Mouse (Mus musculus) intestine, embryonic 14.5 days (tissue): ENCODE measurements at regions not wholly inside any gene's neighbourhood (a gene's known extent, or its start where the extent isn't known, plus 50 kb on each side); places are given as distances from the start of the nearest gene placed in this dataset.

Experiments used
- ATAC-seq: fragments of 200-750 bp; cut with Nextera tagmentation; replicated peaks from 2 replicates; pipeline ENCODE4 v1.8.0; 2017; ENCODE audit warnings: low read depth, moderate number of reproducible peaks, moderate TSS enrichment, moderate library complexity; ENCODE audit not compliant: low FRiP score, low TSS enrichment
- DNase-seq: peaks from one replicate; pipeline ENCODE4 v3.0.0-alpha.2; 2018; ENCODE audit warnings: low spot score
- H3K27ac ChIP-seq: fragments of 300-500 bp; sonication (generic); 2 replicates; pipeline ENCODE4 v1.5.1; 2014; ENCODE audit warnings: low read depth, mild to moderate bottlenecking, control low read depth
- H3K27me3 ChIP-seq: fragments of 300-500 bp; sonication (generic); replicated peaks from 2 replicates; pipeline ENCODE4 v1.6.1; 2014; ENCODE audit warnings: low read length, control low read depth; ENCODE audit not compliant: control insufficient read depth, insufficient read depth
- H3K36me3 ChIP-seq: fragments of 300-500 bp; sonication (generic); 2 replicates; pipeline ENCODE4 v1.6.1; 2014; ENCODE audit warnings: low read length, control low read depth; ENCODE audit not compliant: control insufficient read depth, insufficient read depth
- H3K4me1 ChIP-seq: fragments of 300-500 bp; sonication (generic); replicated peaks from 2 replicates; pipeline ENCODE4 v1.6.1; 2014; ENCODE audit warnings: low read length, control low read depth, mixed read lengths; ENCODE audit not compliant: control insufficient read depth, insufficient read depth
- H3K4me2 ChIP-seq: fragments of 300-500 bp; sonication (generic); 2 replicates; pipeline ENCODE4 v1.6.1; 2014; ENCODE audit warnings: low read length
- H3K4me3 ChIP-seq: fragments of 300-500 bp; sonication (generic); 2 replicates; pipeline ENCODE4 v1.5.1; 2014; ENCODE audit warnings: low read depth, low read length, control low read depth, mixed read lengths
- H3K9ac ChIP-seq: fragments of 300-500 bp; sonication (generic); 2 replicates; pipeline ENCODE4 v1.6.1; 2014; ENCODE audit warnings: mild to moderate bottlenecking, low read length
- H3K9me3 ChIP-seq: fragments of 300-500 bp; sonication (generic); 2 replicates; pipeline ENCODE4 v1.6.1; 2016; ENCODE audit warnings: low read length, control low read depth; ENCODE audit not compliant: control insufficient read depth
- WGBS: fragments of 180-500 bp; shearing (Covaris S2); extraction: QIAGEN DNeasy Blood & Tissue Kit; methylation state at CpG from one replicate; pipeline ENCODE4 v1.1.7; 2014; 5-methylcytosine and 5-hydroxymethylcytosine counted together

DNA sequence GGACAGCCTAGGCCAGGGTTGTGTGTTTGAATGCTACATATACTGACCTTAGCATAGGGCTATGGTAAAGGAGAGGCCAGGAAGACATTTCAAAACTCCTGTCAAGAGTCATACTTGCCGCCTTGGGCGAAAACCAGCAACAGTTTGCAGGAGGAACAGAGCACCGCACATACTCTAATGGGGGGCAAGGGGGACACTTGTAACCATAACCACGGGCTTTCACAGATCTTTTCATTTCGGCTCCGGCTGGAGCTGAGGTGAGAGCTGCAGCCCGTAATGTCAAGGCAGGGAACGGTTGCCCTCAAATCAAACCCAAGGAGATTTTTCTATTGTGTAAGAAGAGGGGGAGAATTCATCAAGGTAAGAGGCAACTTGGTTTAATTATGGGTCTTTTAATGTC, 258.7 kb upstream of the Nt5e start:
- no peak overlapping the region for H3K4me2 ChIP-seq

DNA sequence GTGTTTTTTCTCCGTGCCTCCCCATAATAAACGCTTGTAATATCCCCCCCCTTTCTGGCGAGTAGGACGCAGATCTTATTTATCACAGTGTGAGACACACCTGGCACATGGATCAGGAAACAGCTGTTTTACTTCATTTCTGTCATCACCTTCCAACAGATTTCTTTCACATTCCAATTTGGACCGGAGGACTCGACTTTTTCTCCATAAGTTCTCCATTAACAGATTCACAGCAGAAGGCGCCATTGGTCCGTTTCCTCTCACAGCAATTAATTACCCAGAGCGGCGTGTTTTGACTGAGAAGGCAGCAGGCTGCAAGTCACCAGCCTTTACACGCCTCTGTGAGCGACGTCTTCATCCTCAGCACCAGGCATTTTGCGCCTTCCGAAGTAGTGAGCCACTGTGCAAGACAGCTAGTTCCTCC, 258.1 kb upstream of the Nt5e start:
- Histone ChIP-seq H3K4me1 (no peaks in the 10 kb centered on the region), H3K9ac (no peak overlapping the region), H3K4me2 (no peak overlapping the region), H3K4me3 (no peak overlapping the region), H3K27ac (no peak overlapping the region), H3K36me3 (no peaks in the 10 kb centered on the region), H3K9me3 (no peaks in the 10 kb centered on the region), H3K27me3 (no peaks in the 10 kb centered on the region)
- 60% methylated on average over 15 of the region's 15 CpGs for WGBS
- ATAC-seq (no peak), DNase-seq (no peak)

More for the DNA sequence above, 258.7 kb upstream of the Nt5e start:
- ATAC-seq (no peak), DNase-seq (no peak)
- Histone ChIP-seq H3K4me1 (no peaks in the 10 kb centered on the region), H3K4me3 (no peak overlapping the region), H3K27me3 (no peaks in the 10 kb centered on the region), H3K9ac (no peak overlapping the region), H3K36me3 (no peaks in the 10 kb centered on the region), H3K27ac (no peak overlapping the region), H3K9me3 (no peaks in the 10 kb centered on the region)
- 89% methylated on average over 8 of the region's 8 CpGs for WGBS

DNA sequence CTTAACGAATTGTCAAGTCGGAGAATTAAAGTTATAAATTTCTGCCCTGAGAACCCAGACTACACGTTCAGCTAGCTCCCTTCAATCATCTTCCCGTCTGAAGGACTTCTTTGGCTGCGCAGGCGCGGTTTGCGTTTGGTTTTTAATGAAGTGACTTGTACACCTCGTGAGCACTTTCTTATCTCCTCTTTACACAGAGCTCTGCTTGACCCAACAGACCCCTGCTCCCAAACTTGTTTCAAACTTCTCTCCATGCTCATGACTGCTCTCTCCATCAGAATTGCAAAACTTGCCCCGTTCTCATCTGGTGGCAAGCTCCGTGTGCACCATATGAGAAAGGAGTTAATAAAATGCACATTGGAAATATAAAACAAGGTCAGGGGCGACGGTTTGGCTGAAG, 257.2 kb upstream of the Nt5e start:
- Histone ChIP-seq H3K27ac (no peak overlapping the region), H3K27me3 (no peaks in the 10 kb centered on the region), H3K4me1 (no peaks in the 10 kb centered on the region), H3K4me3 (no peak overlapping the region), H3K4me2 (no peak overlapping the region), H3K9ac (no peak overlapping the region), H3K9me3 (no peaks in the 10 kb centered on the region), H3K36me3 (no peaks in the 10 kb centered on the region)
- DNase-seq (no peak), ATAC-seq (no peak)
- WGBS, result 80% methylated on average over 13 of the region's 13 CpGs

DNA sequence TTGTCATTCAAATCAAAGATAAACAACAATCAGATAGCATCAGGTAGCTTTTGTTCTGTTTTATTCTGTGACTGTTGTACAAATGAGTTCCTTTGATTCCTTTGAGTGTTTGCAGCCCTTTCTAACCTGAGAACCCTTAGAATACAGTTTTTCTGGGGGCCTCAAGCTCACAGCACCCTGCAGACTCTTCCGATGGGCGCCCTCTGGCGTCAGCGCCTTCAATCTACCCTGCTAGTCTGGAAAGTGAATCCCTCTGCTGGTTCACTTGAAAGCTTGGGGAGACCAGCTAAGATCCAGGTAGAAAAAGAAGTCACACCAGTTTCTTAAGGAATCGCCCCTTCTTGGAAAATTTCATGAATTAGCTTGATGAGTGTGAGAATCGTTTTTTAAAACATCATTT, 253.8 kb upstream of the Nt5e start:
- 15% methylated on average over 6 of the region's 6 CpGs for WGBS
- Histone ChIP-seq H3K4me3 (no peak overlapping the region), H3K27ac (no peak overlapping the region), H3K4me1 (no peaks in the 10 kb centered on the region), H3K27me3 (no peaks in the 10 kb centered on the region), H3K9me3 (no peaks in the 10 kb centered on the region), H3K4me2 (no peak overlapping the region), H3K9ac (no peak overlapping the region), H3K36me3 (no peaks in the 10 kb centered on the region)
- DNase-seq, result no peak
- no peak for ATAC-seq

DNA sequence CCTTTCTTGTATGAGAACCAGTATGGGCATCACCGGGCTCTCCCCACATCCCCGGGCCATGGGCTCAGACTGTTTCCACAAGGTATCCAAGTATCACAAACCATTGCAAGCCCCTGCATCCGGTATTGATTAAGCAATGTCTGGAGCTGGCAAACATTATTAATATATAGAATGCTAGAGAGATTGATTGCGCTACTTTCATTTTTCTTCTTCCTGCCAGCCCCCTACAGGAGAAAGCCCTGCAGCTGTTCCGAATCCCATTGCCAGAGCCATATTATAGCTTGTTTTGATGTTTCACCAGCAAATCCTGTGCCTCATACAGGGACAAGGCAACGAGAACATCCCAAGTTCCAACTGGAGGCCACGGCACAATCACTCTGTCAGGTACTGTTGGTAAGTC, 253.4 kb upstream of the Nt5e start:
- no peaks in the 10 kb centered on the region for H3K9me3 ChIP-seq
- no peaks in the 10 kb centered on the region for H3K27me3 ChIP-seq
- 70% methylated on average over 7 of the region's 7 CpGs for WGBS
- ATAC-seq (no peak), DNase-seq (no peak)
- no peak overlapping the region for H3K9ac ChIP-seq
- no peaks in the 10 kb centered on the region for H3K4me1 ChIP-seq
- H3K4me2 ChIP-seq, result no peak overlapping the region
- no peaks in the 10 kb centered on the region for H3K36me3 ChIP-seq
- H3K27ac ChIP-seq, result no peak overlapping the region
- H3K4me3 ChIP-seq, result no peak overlapping the region

DNA sequence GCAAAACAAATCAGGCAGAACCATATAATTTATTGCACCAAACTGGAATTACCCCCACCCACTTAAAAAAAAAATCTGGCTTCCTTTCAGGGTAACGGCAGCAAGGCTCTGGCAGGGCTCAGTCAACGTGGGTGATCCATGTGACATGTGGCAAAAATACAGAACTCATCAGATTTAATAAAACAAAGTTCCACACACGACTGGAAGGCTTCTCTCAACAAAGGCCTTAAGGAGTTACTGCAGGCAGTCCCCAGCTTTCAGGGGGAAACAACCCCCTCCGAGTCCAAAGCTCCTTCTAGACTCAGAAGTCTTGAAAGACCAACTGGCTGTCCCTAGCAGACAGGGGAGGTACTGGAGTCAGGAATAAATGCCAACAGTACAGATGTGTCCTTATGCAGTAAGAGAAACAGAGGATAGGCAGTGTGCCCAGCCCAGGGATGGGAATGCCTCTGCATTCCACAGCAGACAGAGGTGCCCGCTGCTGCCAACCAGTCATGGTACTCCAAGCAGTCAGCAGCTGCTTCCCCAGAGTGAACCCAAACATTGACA, 244.0 kb upstream of the Nt5e start:
- Histone ChIP-seq H3K9me3 (no peaks in the 10 kb centered on the region), H3K36me3 (no peaks in the 10 kb centered on the region), H3K4me1 (no peaks in the 10 kb centered on the region; the same call in 1 of the 2 replicates), H3K27ac (no peak overlapping the region), H3K27me3 (no peaks in the 10 kb centered on the region), H3K4me3 (no peak overlapping the region), H3K9ac (no peak overlapping the region), H3K4me2 (no peak overlapping the region)
- 33% methylated on average over 5 of the region's 5 CpGs for WGBS
- ATAC-seq (no peak), DNase-seq (no peak)

DNA sequence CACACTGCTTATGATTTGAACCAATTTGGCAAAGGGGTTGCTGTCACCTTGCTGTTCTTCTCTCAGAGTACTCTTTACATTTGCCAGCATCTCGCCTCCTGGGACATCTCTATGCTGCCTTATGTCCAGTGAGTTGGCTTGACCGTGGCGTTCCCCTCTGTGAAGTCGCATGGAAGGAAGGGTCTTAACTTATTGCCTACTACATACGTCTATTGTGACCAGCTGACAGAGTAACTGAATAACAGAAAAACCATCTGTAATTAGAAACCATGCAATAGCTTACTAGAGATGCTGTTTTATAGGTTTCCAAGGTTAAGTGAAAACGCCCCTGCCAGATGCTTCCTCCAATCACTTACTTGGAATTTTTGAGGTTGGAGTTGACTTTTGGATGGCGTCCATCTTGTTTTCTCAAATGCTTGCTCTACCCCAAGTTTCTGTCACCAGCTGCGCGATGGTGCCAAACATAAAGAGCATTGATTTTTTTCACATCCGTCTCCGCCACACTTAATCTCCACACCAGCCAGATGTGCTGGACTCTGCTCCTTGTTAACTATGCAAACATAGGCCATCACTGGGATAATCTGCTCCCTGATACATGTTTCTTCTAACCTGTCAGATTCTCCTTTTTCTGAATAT, 241.7 kb upstream of the Nt5e start:
- Histone ChIP-seq H3K27ac (no peak overlapping the region), H3K36me3 (no peaks in the 10 kb centered on the region), H3K9me3 (no peaks in the 10 kb centered on the region), H3K4me1 (no peaks in the 10 kb centered on the region; the same call in 1 of the 2 replicates), H3K4me3 (no peak overlapping the region), H3K9ac (no peak overlapping the region), H3K4me2 (no peak overlapping the region), H3K27me3 (no peaks in the 10 kb centered on the region)
- ATAC-seq (no peak), DNase-seq (no peak)
- WGBS, result 89% methylated on average over 11 of the region's 11 CpGs

DNA sequence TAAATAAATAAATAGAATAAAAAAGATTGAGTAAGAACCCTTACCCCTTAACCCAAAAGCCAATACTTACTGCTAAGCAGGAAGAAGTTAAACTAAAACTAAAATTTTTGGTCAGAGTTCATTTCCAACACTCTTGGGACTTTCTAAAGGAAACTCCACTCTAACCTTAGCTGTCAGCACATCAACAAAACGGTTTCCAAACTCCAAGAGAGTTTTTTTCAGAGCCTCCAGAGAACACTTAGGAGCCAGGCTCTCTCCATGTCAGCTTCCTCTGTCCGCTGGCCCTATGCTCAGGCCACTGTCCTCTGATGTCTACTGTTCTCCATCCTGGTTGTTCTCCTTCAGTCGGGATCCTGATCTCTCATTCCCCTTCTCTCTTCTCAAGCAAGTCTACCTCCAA, 241.1 kb upstream of the Nt5e start:
- H3K4me2 ChIP-seq, result no peak overlapping the region
- ATAC-seq, result no peak
- 77% methylated on average over 3 of the region's 3 CpGs for WGBS
- H3K4me3 ChIP-seq, result no peak overlapping the region
- no peak overlapping the region for H3K27ac ChIP-seq
- H3K9me3 ChIP-seq, result no peaks in the 10 kb centered on the region
- no peaks in the 10 kb centered on the region; the same call in 1 of the 2 replicates for H3K4me1 ChIP-seq
- no peak overlapping the region for H3K9ac ChIP-seq
- no peak for DNase-seq
- no peaks in the 10 kb centered on the region for H3K27me3 ChIP-seq
- no peaks in the 10 kb centered on the region for H3K36me3 ChIP-seq
